Mouse (Mus musculus) heart, adult 2 months (tissue): ENCODE measurements at regions not wholly inside any gene's neighbourhood (a gene's known extent, or its start where the extent isn't known, plus 50 kb on each side); places are given as distances from the start of the nearest gene placed in this dataset.

ENCODE experiments used
- CTCF ChIP-seq: fragments of 200-600 bp; IDR thresholded peaks from 2 replicates; pipeline ENCODE4 v1.8.1; 2022; ENCODE audit warnings: antibody characterized with exemption, mild to moderate bottlenecking, moderate library complexity
- EP300 ChIP-seq: fragments of 200-500 bp; IDR thresholded peaks from 2 replicates; pipeline ENCODE4 v1.6.1; 2011; ENCODE audit warnings: low read depth, low read length, control low read depth; ENCODE audit not compliant: insufficient read depth
- POLR2A ChIP-seq: fragments of 200-500 bp; IDR thresholded peaks from 2 replicates; pipeline ENCODE4 v1.6.1; 2011; ENCODE audit warnings: mild to moderate bottlenecking, low read depth, low read length, control low read depth; ENCODE audit not compliant: insufficient read depth

DNA sequence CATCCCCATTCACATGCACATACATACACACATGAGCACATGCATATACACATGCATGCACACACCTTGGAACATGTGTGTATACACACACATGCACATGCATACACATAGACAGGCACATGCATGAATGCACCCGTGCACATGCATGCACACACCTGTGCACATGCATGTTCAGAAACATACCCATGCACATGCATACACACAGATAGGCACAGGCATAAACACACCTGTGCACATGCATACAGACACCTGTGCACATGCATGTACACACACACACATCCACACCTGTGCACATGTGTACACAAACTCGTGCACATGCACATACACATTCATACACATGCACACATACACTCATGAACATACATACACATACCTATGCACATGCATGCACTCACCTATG lies 50.9 kb upstream of the Cyyr1 start:
- no peak for TF ChIP-seq CTCF
- no peak for TF ChIP-seq EP300
- TF ChIP-seq POLR2A = no peak
